Mouse (Mus musculus): ENCODE measurements around the gene Etfb. TPM values are rescaled to one million over a fixed set of nuclear protein-coding genes. Genes with fewer than 3 reads are reported as not detected.

Gene Etfb
- polyA plus RNA-seq, 1 experiment from 2014 or later = 347 TPM

- H3K4me1 ChIP-seq (replicated peaks; ENCODE audit: control insufficient read depth, insufficient read depth, low read length) = no peaks in the 10 kb centered on the region
- no peak for DNase-seq (ENCODE audit: low spot score)
- 0 out of 2 replicates have a peak, but pooled peaks have one; percentile 24 for ATAC-seq (replicated peaks; ENCODE audit: low FRiP score, low TSS enrichment, low read depth)
Observed at GRCm38 (mm10) chr7:43475706-43476105, 31.8 kb downstream of the Etfb start.

GRCm38 (mm10) chr7:43476376-43476775 is 32.5 kb downstream of the Etfb start:
- Histone ChIP-seq H3K27ac (ENCODE audit: low read depth) (no peak overlapping the region), H3K27me3 (replicated peaks; ENCODE audit: control insufficient read depth, insufficient read depth, low read length) (peaks cover 42% of the 10 kb centered on the region), H3K9me3 (ENCODE audit: control insufficient read depth, low read length) (no peaks in the 10 kb centered on the region), H3K36me3 (ENCODE audit: control insufficient read depth, insufficient read depth, low read length) (no peaks in the 10 kb centered on the region), H3K4me3 (ENCODE audit: low read depth, low read length) (no peak overlapping the region), H3K4me1 (replicated peaks; ENCODE audit: control insufficient read depth, insufficient read depth, low read length) (no peaks in the 10 kb centered on the region), H3K9ac (ENCODE audit: low read length) (no peak overlapping the region), H3K4me2 (ENCODE audit: low read length) (no peak overlapping the region)
- DNase-seq (ENCODE audit: low spot score) = no peak
- no peak for ATAC-seq (replicated peaks; ENCODE audit: low FRiP score, low TSS enrichment, low read depth)
- 5% methylated on average over 13 of the region's 13 CpGs for WGBS

More at GRCm38 (mm10) chr7:43475706-43476105, 31.8 kb downstream of the Etfb start:
- Histone ChIP-seq H3K36me3 (ENCODE audit: control insufficient read depth, insufficient read depth, low read length) (no peaks in the 10 kb centered on the region), H3K4me2 (ENCODE audit: low read length) (no peak overlapping the region), H3K27ac (ENCODE audit: low read depth) (no peak overlapping the region), H3K4me3 (ENCODE audit: low read depth, low read length) (no peak overlapping the region), H3K9me3 (ENCODE audit: control insufficient read depth, low read length) (no peaks in the 10 kb centered on the region), H3K27me3 (replicated peaks; ENCODE audit: control insufficient read depth, insufficient read depth, low read length) (peaks cover 42% of the 10 kb centered on the region), H3K9ac (ENCODE audit: low read length) (no peak overlapping the region)
- 14% methylated on average over 23 of the region's 23 CpGs for WGBS

GRCm38 (mm10) chr7:43481191-43481590 is 37.3 kb downstream of the Etfb start:
- H3K36me3 ChIP-seq (ENCODE audit: control insufficient read depth, insufficient read depth, low read length) = no peaks in the 10 kb centered on the region
- 69% methylated on average over 3 of the region's 3 CpGs for WGBS
- no peak overlapping the region for H3K4me3 ChIP-seq (ENCODE audit: low read depth, low read length)
- H3K9me3 ChIP-seq (ENCODE audit: control insufficient read depth, low read length) = no peaks in the 10 kb centered on the region
- no peak overlapping the region for H3K9ac ChIP-seq (ENCODE audit: low read length)
- H3K4me1 ChIP-seq (replicated peaks; ENCODE audit: control insufficient read depth, insufficient read depth, low read length) = no peaks in the 10 kb centered on the region
- H3K4me2 ChIP-seq (ENCODE audit: low read length) = no peak overlapping the region
- DNase-seq (ENCODE audit: low spot score) (no peak), ATAC-seq (replicated peaks; ENCODE audit: low FRiP score, low TSS enrichment, low read depth) (no peak)
- peaks cover 26% of the 10 kb centered on the region for H3K27me3 ChIP-seq (replicated peaks; ENCODE audit: control insufficient read depth, insufficient read depth, low read length)
- no peak overlapping the region for H3K27ac ChIP-seq (ENCODE audit: low read depth)

DNA sequence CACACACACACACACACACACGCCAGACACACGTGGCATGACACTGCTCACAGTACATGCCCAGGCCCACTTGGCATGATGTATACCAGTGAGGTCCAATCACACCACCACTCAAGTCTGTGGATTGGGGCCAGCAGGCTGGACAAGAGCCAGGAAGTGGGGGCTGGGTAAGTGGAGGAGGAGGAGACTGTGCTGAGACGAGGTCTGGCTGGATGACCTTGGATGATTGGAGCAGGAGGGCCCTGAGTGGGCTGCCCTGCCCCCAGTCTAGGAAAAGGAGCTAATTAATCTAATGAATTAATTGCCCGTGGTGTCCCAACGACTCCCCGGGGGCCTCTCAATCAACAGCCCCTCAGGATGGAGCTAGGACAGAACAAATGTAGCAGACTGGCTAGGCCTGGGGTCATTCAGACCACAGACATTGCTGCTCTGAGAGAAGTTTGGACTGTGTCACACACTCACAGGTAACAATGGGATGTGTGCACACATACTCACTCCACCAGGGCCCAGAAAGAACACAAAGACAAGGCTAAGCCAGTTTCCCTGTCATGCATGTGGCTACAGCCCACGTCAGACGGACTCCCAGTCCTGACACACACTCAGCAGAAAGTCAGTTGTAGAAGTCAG is 38.3 kb downstream of the Etfb start:
- Histone ChIP-seq H3K27me3 (replicated peaks; ENCODE audit: control insufficient read depth, insufficient read depth, low read length) (peaks cover 16% of the 10 kb centered on the region), H3K4me1 (replicated peaks; ENCODE audit: control insufficient read depth, insufficient read depth, low read length) (no peaks in the 10 kb centered on the region), H3K36me3 (ENCODE audit: control insufficient read depth, insufficient read depth, low read length) (no peaks in the 10 kb centered on the region), H3K9me3 (ENCODE audit: control insufficient read depth, low read length) (no peaks in the 10 kb centered on the region), H3K9ac (ENCODE audit: low read length) (no peak overlapping the region), H3K4me2 (ENCODE audit: low read length) (no peak overlapping the region), H3K4me3 (ENCODE audit: low read depth, low read length) (no peak overlapping the region), H3K27ac (ENCODE audit: low read depth) (no peak overlapping the region)
- ATAC-seq (replicated peaks; ENCODE audit: low FRiP score, low TSS enrichment, low read depth) (0 out of 2 replicates have a peak, but pooled peaks have one; percentile 30), DNase-seq (ENCODE audit: low spot score) (no peak)
- WGBS = 62% methylated on average over 8 of the region's 8 CpGs

DNA sequence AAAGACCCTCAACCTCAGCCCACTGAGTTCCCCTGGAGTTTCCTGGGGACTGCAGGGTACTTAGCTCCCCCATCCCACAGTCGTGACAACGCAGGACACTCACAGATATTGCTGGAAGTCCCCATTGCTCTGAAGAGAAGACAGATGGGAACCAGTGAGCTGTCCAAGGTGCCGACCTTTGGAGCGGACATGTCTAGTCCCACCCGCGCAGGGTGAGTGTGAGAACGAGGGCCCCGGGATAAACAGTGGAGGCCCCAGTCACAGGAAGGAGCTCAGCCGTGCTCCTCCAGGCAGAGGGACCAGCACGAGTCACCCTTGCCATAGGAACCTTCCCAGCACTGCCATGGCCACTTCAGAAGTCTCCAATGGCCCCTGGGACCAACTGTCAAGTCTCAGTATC is 39.4 kb downstream of the Etfb start:
- Histone ChIP-seq H3K9ac (ENCODE audit: low read length) (no peak overlapping the region), H3K27ac (ENCODE audit: low read depth) (no peak overlapping the region), H3K4me2 (ENCODE audit: low read length) (no peak overlapping the region), H3K36me3 (ENCODE audit: control insufficient read depth, insufficient read depth, low read length) (no peaks in the 10 kb centered on the region), H3K4me3 (ENCODE audit: low read depth, low read length) (no peak overlapping the region), H3K27me3 (replicated peaks; ENCODE audit: control insufficient read depth, insufficient read depth, low read length) (peaks cover 6% of the 10 kb centered on the region; the same call in 1 of the 2 replicates), H3K4me1 (replicated peaks; ENCODE audit: control insufficient read depth, insufficient read depth, low read length) (no peaks in the 10 kb centered on the region), H3K9me3 (ENCODE audit: control insufficient read depth, low read length) (no peaks in the 10 kb centered on the region)
- 6% methylated on average over 10 of the region's 10 CpGs for WGBS
- peak; percentile 73 for DNase-seq (ENCODE audit: low spot score)
- no peak for ATAC-seq (replicated peaks; ENCODE audit: low FRiP score, low TSS enrichment, low read depth)

- H3K4me1 ChIP-seq (replicated peaks; ENCODE audit: control insufficient read depth, insufficient read depth, low read length) = no peaks in the 10 kb centered on the region
- DNase-seq (ENCODE audit: low spot score) (no peak), ATAC-seq (replicated peaks; ENCODE audit: low FRiP score, low TSS enrichment, low read depth) (no peak)
- H3K27ac ChIP-seq (ENCODE audit: low read depth) = no peak overlapping the region
- H3K9me3 ChIP-seq (ENCODE audit: control insufficient read depth, low read length) = no peaks in the 10 kb centered on the region
- H3K4me2 ChIP-seq (ENCODE audit: low read length) = no peak overlapping the region
- H3K27me3 ChIP-seq (replicated peaks; ENCODE audit: control insufficient read depth, insufficient read depth, low read length) = peaks cover 2% of the 10 kb centered on the region; the same call in 1 of the 2 replicates
- no peak overlapping the region for H3K9ac ChIP-seq (ENCODE audit: low read length)
- 43% methylated on average over 5 of the region's 5 CpGs for WGBS
- no peaks in the 10 kb centered on the region for H3K36me3 ChIP-seq (ENCODE audit: control insufficient read depth, insufficient read depth, low read length)
- no peak overlapping the region for H3K4me3 ChIP-seq (ENCODE audit: low read depth, low read length)
Observed at GRCm38 (mm10) chr7:43488646-43489045, 44.8 kb downstream of the Etfb start.

GRCm38 (mm10) chr7:43489631-43490125 is 45.8 kb downstream of the Etfb start, which contains the start of gene Iglon5:
Gene Iglon5 (minus strand): TSS chr7:43490075.
- Histone ChIP-seq H3K4me2 (ENCODE audit: low read length) (peak within 1 kb of the TSS; percentile 58), H3K9me3 (ENCODE audit: control insufficient read depth, low read length) (no peaks in the 10 kb centered on the region), H3K4me1 (replicated peaks; ENCODE audit: control insufficient read depth, insufficient read depth, low read length) (no peaks in the 10 kb centered on the region), H3K9ac (ENCODE audit: low read length) (peak within 1 kb of the TSS; percentile 44), H3K4me3 (ENCODE audit: low read depth, low read length) (peak within 1 kb of the TSS; percentile 46), H3K27me3 (replicated peaks; ENCODE audit: control insufficient read depth, insufficient read depth, low read length) (peaks cover 2% of the 10 kb centered on the region; the same call in 1 of the 2 replicates), H3K27ac (ENCODE audit: low read depth) (no peak within 1 kb of the TSS), H3K36me3 (ENCODE audit: control insufficient read depth, insufficient read depth, low read length) (no peaks in the 10 kb centered on the region)
- WGBS = 1% methylated on average over 14 of the region's 41 CpGs
- DNase-seq (ENCODE audit: low spot score) (no peak), ATAC-seq (replicated peaks; ENCODE audit: low FRiP score, low TSS enrichment, low read depth) (peak; percentile 37; the same call in 1 of the 2 replicates)

- DNase-seq (ENCODE audit: low spot score) (peak; percentile 72), ATAC-seq (replicated peaks; ENCODE audit: low FRiP score, low TSS enrichment, low read depth) (peak; percentile 80)
- no peak overlapping the region for H3K27ac ChIP-seq (ENCODE audit: low read depth)
- H3K9ac ChIP-seq (ENCODE audit: low read length) = peak overlapping the region; percentile 44
- peak overlapping the region; percentile 58 for H3K4me2 ChIP-seq (ENCODE audit: low read length)
- WGBS = 3% methylated on average over 3 of the region's 13 CpGs
- H3K9me3 ChIP-seq (ENCODE audit: control insufficient read depth, low read length) = no peaks in the 10 kb centered on the region
- H3K36me3 ChIP-seq (ENCODE audit: control insufficient read depth, insufficient read depth, low read length) = no peaks in the 10 kb centered on the region
- H3K27me3 ChIP-seq (replicated peaks; ENCODE audit: control insufficient read depth, insufficient read depth, low read length) = peaks cover 6% of the 10 kb centered on the region; the same call in 1 of the 2 replicates
- H3K4me3 ChIP-seq (ENCODE audit: low read depth, low read length) = peak overlapping the region; percentile 46
- no peaks in the 10 kb centered on the region for H3K4me1 ChIP-seq (replicated peaks; ENCODE audit: control insufficient read depth, insufficient read depth, low read length)
Observed at GRCm38 (mm10) chr7:43490182-43490584, 46.3 kb downstream of the Etfb start.

DNA sequence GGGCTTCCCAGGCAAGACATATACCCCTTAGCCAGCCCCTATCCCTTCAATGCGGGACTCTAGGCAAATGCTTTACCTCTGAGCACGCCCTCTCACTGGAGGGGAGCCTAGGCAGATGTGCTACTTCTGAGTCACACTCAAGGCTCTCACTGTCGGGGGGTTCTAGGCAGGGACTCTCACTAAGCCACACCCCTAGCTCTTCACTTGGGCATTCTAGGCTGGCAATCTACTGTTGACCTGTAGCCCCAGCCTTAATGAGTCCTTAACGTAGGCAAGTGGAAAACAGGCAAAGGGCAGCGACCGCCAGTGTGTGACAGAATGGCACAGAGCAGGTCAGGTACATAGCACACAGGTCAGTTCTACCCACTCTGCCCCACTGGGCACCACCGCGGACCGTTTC is 47.0 kb downstream of the Etfb start:
- H3K4me2 ChIP-seq (ENCODE audit: low read length) = no peak overlapping the region
- no peaks in the 10 kb centered on the region for H3K36me3 ChIP-seq (ENCODE audit: control insufficient read depth, insufficient read depth, low read length)
- no peaks in the 10 kb centered on the region for H3K9me3 ChIP-seq (ENCODE audit: control insufficient read depth, low read length)
- 60% methylated on average over 9 of the region's 9 CpGs for WGBS
- H3K27ac ChIP-seq (ENCODE audit: low read depth) = no peak overlapping the region
- H3K9ac ChIP-seq (ENCODE audit: low read length) = no peak overlapping the region
- peaks cover 9% of the 10 kb centered on the region; the same call in 1 of the 2 replicates for H3K27me3 ChIP-seq (replicated peaks; ENCODE audit: control insufficient read depth, insufficient read depth, low read length)
- no peaks in the 10 kb centered on the region for H3K4me1 ChIP-seq (replicated peaks; ENCODE audit: control insufficient read depth, insufficient read depth, low read length)
- no peak overlapping the region for H3K4me3 ChIP-seq (ENCODE audit: low read depth, low read length)
- DNase-seq (ENCODE audit: low spot score) (no peak), ATAC-seq (replicated peaks; ENCODE audit: low FRiP score, low TSS enrichment, low read depth) (no peak)
